Mouse (Mus musculus): ENCODE data around the gene Rcor3. TPM values are rescaled to one million over a fixed set of nuclear protein-coding genes. Genes with fewer than 3 reads are reported as not detected.

The Rcor3 gene
- polyA plus RNA-seq (2014; fragmentation: Nextera tagmentation; extraction: Ambion mirVana): 14.8 and 15.0 TPM in 2 replicates

GRCm38 (mm10) chr1:192137926-192138910, at the start of gene Rcor3:
Gene Rcor3 (minus strand): TSS chr1:192138062.
- peak within 1 kb of the TSS; percentile 84 for H3K27ac ChIP-seq (ENCODE audit: low read depth, low read length)
- peak; percentile 83 for ATAC-seq (replicated peaks; ENCODE audit: low FRiP score)
- H3K4me2 ChIP-seq: peak within 1 kb of the TSS; percentile 89
- peak; percentile 85 for DNase-seq (ENCODE audit: low spot score)
- H3K27me3 ChIP-seq (replicated peaks; ENCODE audit: control insufficient read depth, insufficient read depth, low read length): no peaks in the 10 kb centered on the region
- peaks cover 12% of the 10 kb centered on the region for H3K4me1 ChIP-seq (replicated peaks; ENCODE audit: control insufficient read depth, insufficient read depth, low read length)
- H3K9ac ChIP-seq (ENCODE audit: low read depth, low read length): peak within 1 kb of the TSS; percentile 90
- peak within 1 kb of the TSS; percentile 78 for H3K4me3 ChIP-seq (ENCODE audit: low read depth, low read length)
- under 1% methylated on average over 67 of the region's 88 CpGs for WGBS
- no peaks in the 10 kb centered on the region; the same call in 1 of the 2 replicates for H3K36me3 ChIP-seq (ENCODE audit: control insufficient read depth, insufficient read depth, low read length)
- no peaks in the 10 kb centered on the region for H3K9me3 ChIP-seq (ENCODE audit: control insufficient read depth, low read length)

DNA sequence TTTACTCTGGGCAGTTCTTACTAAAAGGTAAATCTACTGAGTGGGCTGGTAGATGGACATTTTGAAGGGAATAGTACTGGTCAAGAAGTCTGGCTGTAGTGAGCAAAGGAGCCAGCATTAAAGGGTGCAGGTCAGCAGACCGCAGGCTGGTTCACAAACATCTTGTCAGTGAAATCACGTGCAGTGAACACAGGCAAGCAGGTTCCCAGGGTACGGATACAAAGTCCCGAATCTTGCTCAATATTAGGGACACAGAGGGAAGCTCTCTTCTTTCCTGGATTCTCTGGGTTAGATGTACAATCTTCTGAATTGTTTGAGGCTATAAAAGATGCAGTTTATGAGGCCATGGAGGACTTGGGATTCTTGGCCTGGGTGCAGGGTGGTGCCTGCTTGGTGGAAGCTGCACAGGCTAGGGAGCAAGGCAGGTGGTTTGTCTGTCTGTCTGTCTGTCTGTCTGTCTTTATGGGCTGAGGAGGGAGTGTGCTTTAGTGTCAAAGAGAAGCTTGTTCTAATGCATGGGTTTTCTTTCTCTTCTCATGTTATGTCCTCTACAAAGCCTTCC, 43.9 kb upstream of the Rcor3 start:
- Histone ChIP-seq H3K27me3 (replicated peaks; ENCODE audit: control insufficient read depth, insufficient read depth, low read length) (no peaks in the 10 kb centered on the region), H3K36me3 (ENCODE audit: control insufficient read depth, insufficient read depth, low read length) (no peaks in the 10 kb centered on the region), H3K4me1 (replicated peaks; ENCODE audit: control insufficient read depth, insufficient read depth, low read length) (no peaks in the 10 kb centered on the region), H3K9me3 (ENCODE audit: control insufficient read depth, low read length) (no peaks in the 10 kb centered on the region), H3K4me3 (ENCODE audit: low read depth, low read length) (no peak overlapping the region), H3K4me2 (no peak overlapping the region), H3K9ac (ENCODE audit: low read depth, low read length) (no peak overlapping the region), H3K27ac (ENCODE audit: low read depth, low read length) (no peak overlapping the region)
- no peak for ATAC-seq (replicated peaks; ENCODE audit: low FRiP score)
- 83% methylated on average over 4 of the region's 4 CpGs for WGBS
- no peak for DNase-seq (ENCODE audit: low spot score)

DNA sequence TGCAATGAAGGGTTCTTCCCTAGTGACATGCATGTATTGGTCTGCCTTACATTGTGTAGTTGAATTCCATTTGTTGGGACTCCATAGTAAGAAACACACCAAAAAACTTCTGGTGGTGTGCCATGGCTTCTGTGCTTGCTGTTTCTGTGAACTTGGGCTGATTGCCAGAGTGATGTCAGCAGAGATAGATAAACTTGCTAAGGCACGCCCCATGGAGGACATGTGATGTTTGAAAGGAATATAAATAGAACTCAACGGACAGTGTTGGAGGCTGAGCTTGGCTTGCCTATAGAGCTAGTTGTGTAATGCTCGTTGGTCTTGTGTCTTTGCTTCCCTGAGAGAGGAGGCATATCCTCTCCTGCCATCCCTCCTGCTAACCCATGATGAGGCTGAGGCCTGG, 42.0 kb upstream of the Rcor3 start:
- WGBS: 65% methylated on average over 3 of the region's 3 CpGs
- DNase-seq (ENCODE audit: low spot score): no peak

DNA sequence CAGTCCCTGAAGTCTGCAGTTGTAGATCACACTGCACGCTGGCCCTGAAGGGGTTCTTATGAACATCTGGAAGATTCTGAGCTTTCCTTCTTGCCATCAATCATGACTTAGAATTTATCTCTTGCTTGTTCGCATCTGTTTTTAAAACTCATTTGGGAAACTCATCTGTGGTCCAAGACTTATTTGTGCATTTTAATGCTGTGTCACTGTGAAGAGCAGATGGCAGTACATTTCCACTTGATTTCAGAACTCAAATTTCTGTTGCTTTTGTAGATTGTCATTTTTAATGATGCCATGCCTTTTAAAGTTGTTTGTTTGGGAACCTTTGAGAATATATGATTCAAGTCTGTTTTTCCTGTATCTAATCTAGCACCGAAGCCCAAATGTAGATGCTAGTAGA, 33.6 kb upstream of the Rcor3 start:
- Histone ChIP-seq H3K4me1 (replicated peaks; ENCODE audit: control insufficient read depth, insufficient read depth, low read length) (no peaks in the 10 kb centered on the region), H3K27ac (ENCODE audit: low read depth, low read length) (no peak overlapping the region), H3K4me3 (ENCODE audit: low read depth, low read length) (no peak overlapping the region), H3K9me3 (ENCODE audit: control insufficient read depth, low read length) (no peaks in the 10 kb centered on the region), H3K27me3 (replicated peaks; ENCODE audit: control insufficient read depth, insufficient read depth, low read length) (no peaks in the 10 kb centered on the region), H3K9ac (ENCODE audit: low read depth, low read length) (no peak overlapping the region), H3K4me2 (no peak overlapping the region), H3K36me3 (ENCODE audit: control insufficient read depth, insufficient read depth, low read length) (no peaks in the 10 kb centered on the region)
- 77% methylated on average over 3 of the region's 3 CpGs for WGBS
- no peak for DNase-seq (ENCODE audit: low spot score)
- no peak for ATAC-seq (replicated peaks; ENCODE audit: low FRiP score)

More for the DNA sequence above, 42.0 kb upstream of the Rcor3 start:
- no peaks in the 10 kb centered on the region for H3K9me3 ChIP-seq (ENCODE audit: control insufficient read depth, low read length)
- no peak overlapping the region for H3K4me3 ChIP-seq (ENCODE audit: low read depth, low read length)
- H3K9ac ChIP-seq (ENCODE audit: low read depth, low read length): no peak overlapping the region
- H3K4me1 ChIP-seq (replicated peaks; ENCODE audit: control insufficient read depth, insufficient read depth, low read length): no peaks in the 10 kb centered on the region
- H3K36me3 ChIP-seq (ENCODE audit: control insufficient read depth, insufficient read depth, low read length): no peaks in the 10 kb centered on the region
- no peaks in the 10 kb centered on the region for H3K27me3 ChIP-seq (replicated peaks; ENCODE audit: control insufficient read depth, insufficient read depth, low read length)
- no peak overlapping the region for H3K27ac ChIP-seq (ENCODE audit: low read depth, low read length)
- no peak overlapping the region for H3K4me2 ChIP-seq
- no peak for ATAC-seq (replicated peaks; ENCODE audit: low FRiP score)

GRCm38 (mm10) chr1:192151179-192151578, 13.3 kb upstream of the Rcor3 start:
- Histone ChIP-seq H3K27ac (ENCODE audit: low read depth, low read length) (no peak overlapping the region), H3K9me3 (ENCODE audit: control insufficient read depth, low read length) (no peaks in the 10 kb centered on the region)
- WGBS: 75% methylated on average over 4 of the region's 4 CpGs

DNA sequence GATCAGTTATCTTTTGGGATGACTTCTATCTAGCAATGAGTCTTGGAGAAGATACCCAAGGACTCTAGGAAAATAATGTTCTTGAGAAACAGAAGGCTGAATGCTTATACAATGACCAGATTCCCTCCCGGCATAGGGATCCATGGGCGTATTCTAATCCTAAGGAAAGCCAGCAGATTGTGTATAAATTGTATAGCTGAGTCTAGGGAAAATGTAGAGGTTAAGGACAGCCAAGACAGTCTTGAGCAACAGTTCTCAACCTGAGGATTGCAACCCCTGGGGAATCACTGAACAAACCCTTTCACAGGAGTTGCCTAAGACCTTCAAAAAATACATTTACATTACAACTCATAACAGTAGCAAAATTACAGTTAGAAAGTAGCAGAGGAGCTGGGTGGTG, 2.5 kb upstream of the Rcor3 start:
- 92% methylated on average over 2 of the region's 2 CpGs for WGBS
- H3K27me3 ChIP-seq (replicated peaks; ENCODE audit: control insufficient read depth, insufficient read depth, low read length): no peaks in the 10 kb centered on the region
- no peaks in the 10 kb centered on the region; the same call in 1 of the 2 replicates for H3K36me3 ChIP-seq (ENCODE audit: control insufficient read depth, insufficient read depth, low read length)
- H3K4me1 ChIP-seq (replicated peaks; ENCODE audit: control insufficient read depth, insufficient read depth, low read length): peaks cover 12% of the 10 kb centered on the region
- DNase-seq (ENCODE audit: low spot score) (no peak), ATAC-seq (replicated peaks; ENCODE audit: low FRiP score) (no peak)
- no peaks in the 10 kb centered on the region for H3K9me3 ChIP-seq (ENCODE audit: control insufficient read depth, low read length)
- H3K9ac ChIP-seq (ENCODE audit: low read depth, low read length): no peak overlapping the region
- H3K27ac ChIP-seq (ENCODE audit: low read depth, low read length): no peak overlapping the region
- H3K4me3 ChIP-seq (ENCODE audit: low read depth, low read length): no peak overlapping the region
- H3K4me2 ChIP-seq: no peak overlapping the region

More at GRCm38 (mm10) chr1:192151179-192151578, 13.3 kb upstream of the Rcor3 start:
- DNase-seq (ENCODE audit: low spot score) (no peak), ATAC-seq (replicated peaks; ENCODE audit: low FRiP score) (no peak)
- Histone ChIP-seq H3K27me3 (replicated peaks; ENCODE audit: control insufficient read depth, insufficient read depth, low read length) (no peaks in the 10 kb centered on the region), H3K36me3 (ENCODE audit: control insufficient read depth, insufficient read depth, low read length) (no peaks in the 10 kb centered on the region), H3K4me3 (ENCODE audit: low read depth, low read length) (no peak overlapping the region), H3K4me2 (no peak overlapping the region), H3K9ac (ENCODE audit: low read depth, low read length) (no peak overlapping the region), H3K4me1 (replicated peaks; ENCODE audit: control insufficient read depth, insufficient read depth, low read length) (no peaks in the 10 kb centered on the region)

DNA sequence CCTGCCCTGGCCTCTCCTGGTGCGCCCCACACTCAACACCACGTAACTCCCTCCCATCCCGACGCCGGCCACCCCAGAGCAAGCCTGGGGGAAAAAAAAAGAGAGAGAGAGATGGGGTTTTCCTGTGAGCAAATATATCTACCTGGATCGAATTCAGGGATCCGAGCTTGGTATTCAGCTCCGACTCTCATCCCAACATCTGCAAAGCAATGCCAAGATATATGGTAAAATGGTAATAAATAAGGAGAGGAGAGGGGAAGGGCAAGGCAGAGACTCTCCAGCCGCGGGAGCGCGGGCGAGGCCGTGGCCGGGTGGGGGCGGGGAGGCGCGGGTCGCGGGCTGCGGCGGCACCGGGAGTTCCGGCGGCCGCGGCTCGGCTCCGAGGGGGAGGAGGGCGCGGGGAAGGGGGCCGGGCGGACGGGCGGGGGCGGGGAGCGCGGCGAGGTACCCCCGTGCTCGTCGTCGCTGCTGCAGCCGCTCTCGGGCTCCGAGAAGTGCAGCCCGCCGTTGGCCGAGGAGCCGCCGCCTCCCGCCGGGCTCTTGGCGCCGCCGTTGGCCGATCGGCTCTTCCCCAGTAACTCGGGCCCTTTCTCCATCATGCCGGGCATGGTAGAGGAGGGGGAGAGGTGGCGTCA, 454 bp downstream of the Rcor3 start:
- Histone ChIP-seq H3K4me1 (replicated peaks; ENCODE audit: control insufficient read depth, insufficient read depth, low read length) (peaks cover 12% of the 10 kb centered on the region), H3K9ac (ENCODE audit: low read depth, low read length) (peak overlapping the region; percentile 90), H3K27ac (ENCODE audit: low read depth, low read length) (peak overlapping the region; percentile 84), H3K36me3 (ENCODE audit: control insufficient read depth, insufficient read depth, low read length) (no peaks in the 10 kb centered on the region; the same call in 1 of the 2 replicates), H3K4me2 (peak overlapping the region; percentile 89), H3K9me3 (ENCODE audit: control insufficient read depth, low read length) (no peaks in the 10 kb centered on the region), H3K4me3 (ENCODE audit: low read depth, low read length) (peak overlapping the region; percentile 78), H3K27me3 (replicated peaks; ENCODE audit: control insufficient read depth, insufficient read depth, low read length) (no peaks in the 10 kb centered on the region)
- DNase-seq (ENCODE audit: low spot score) (no peak), ATAC-seq (replicated peaks; ENCODE audit: low FRiP score) (peak; percentile 39)
- under 1% methylated on average over 56 of the region's 61 CpGs for WGBS

DNA sequence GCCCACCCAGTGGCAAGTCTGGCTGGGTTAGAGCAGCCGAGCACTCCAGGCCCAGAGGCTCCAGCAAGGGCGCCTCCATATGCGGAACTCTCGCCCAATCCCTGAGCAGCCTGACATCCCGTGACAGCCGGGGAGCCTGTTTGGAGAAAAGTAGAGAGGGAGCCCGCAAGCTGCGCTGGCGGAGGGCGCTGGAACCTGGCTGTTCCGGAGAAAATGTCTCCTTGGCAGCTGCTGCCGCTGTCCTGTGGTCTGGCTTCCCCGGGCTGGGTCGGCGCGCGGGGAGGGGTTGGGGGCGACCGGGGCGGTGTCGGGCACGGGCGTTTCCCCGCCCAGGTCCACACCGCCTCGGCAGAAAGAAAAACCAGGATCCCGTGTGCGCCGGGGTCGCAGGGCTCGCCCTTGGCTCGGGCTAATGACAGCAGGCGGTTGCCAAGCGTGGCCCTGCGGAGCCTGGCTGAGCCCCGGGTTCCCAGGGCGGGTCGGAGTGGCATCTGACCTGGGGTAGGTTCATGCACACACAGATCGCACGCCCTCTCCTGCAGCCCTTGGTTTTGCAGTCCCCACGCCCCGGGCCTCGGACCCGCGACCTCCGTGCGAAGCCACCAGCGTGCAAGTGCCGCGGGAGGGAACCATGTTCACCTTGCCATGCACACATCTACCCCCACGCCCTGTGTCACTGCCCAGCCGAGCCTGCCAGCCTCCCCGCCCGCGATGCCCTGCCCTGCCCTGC, 1.1 kb downstream of the Rcor3 start:
- H3K27ac ChIP-seq (ENCODE audit: low read depth, low read length): peak overlapping the region; percentile 84
- DNase-seq (ENCODE audit: low spot score) (peak; percentile 86), ATAC-seq (replicated peaks; ENCODE audit: low FRiP score) (peak; percentile 72)
- WGBS: under 1% methylated on average over 55 of the region's 55 CpGs
- no peaks in the 10 kb centered on the region for H3K9me3 ChIP-seq (ENCODE audit: control insufficient read depth, low read length)
- peak overlapping the region; percentile 78 for H3K4me3 ChIP-seq (ENCODE audit: low read depth, low read length)
- H3K9ac ChIP-seq (ENCODE audit: low read depth, low read length): peak overlapping the region; percentile 90
- no peaks in the 10 kb centered on the region; the same call in 1 of the 2 replicates for H3K36me3 ChIP-seq (ENCODE audit: control insufficient read depth, insufficient read depth, low read length)
- H3K4me1 ChIP-seq (replicated peaks; ENCODE audit: control insufficient read depth, insufficient read depth, low read length): peaks cover 12% of the 10 kb centered on the region
- H3K27me3 ChIP-seq (replicated peaks; ENCODE audit: control insufficient read depth, insufficient read depth, low read length): no peaks in the 10 kb centered on the region
- peak overlapping the region; percentile 89 for H3K4me2 ChIP-seq
